Mouse (Mus musculus): ENCODE measurements at regions not wholly inside any gene's neighbourhood (a gene's known extent, or its start where the extent isn't known, plus 50 kb on each side); places are given as distances from the start of the nearest gene placed in this dataset.
"Not testable (repeated sequence)": the region's sequence is repeated elsewhere in the genome, so short reads cannot be mapped to it uniquely, and the experiment has no call there.

DNA sequence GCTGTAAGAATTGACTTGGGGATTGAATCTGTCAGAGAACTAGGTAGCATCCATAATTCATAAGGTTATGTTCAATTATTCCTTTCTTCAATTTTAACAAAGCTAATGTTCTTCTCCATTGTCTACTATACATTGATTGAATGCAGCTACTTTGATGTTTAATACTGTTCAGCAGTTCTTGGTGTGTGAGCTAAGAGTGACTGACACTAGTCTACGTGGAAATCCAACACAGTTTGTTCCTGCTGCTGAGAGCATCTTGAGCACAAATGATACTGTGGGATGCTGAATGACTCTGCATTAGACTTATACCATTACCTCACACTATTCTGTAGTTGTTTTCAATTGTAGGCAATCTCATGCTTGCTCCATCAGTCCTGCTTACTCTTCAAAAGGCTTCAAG is 249.4 kb upstream of the Akr1e1 start:
- intact Hi-C loops (cut with DNase I): no loop called here
- DNase-seq (ENCODE audit: low spot score in 2 of 2): no peak

GRCm38 (mm10) chr13:4839481-4839880 is 230.5 kb upstream of the Akr1e1 start:
- intact Hi-C loops (cut with DNase I); DNase-seq (ENCODE audit: low spot score in 2 of 2): not testable (repeated sequence)

DNA sequence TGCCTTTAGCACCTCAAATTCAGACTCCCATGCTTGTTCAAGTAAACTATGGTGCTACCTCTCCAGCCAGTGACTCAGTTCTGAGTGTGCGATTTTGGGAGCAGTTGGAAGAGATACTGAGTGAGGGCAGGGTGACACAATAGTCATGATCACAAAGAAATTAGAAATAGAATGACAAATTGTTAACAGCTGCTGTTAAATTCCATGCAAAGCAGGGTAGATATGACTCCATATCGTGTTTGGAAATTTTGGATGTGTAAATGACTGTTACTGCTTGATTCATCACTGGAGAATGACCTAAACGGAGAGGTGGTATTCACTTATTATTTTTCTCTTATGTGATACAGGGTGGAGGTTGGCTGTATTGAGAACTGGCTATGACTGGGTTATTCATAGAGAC is 217.8 kb upstream of the Akr1e1 start:
- no peak for DNase-seq (ENCODE audit: low spot score in 2 of 2)
- intact Hi-C loops (cut with DNase I): no loop called here

GRCm38 (mm10) chr13:4825749-4826148 is 216.8 kb upstream of the Akr1e1 start:
- DNase-seq (ENCODE audit: low spot score in 2 of 2); intact Hi-C loops (cut with DNase I): not testable (repeated sequence)

DNA sequence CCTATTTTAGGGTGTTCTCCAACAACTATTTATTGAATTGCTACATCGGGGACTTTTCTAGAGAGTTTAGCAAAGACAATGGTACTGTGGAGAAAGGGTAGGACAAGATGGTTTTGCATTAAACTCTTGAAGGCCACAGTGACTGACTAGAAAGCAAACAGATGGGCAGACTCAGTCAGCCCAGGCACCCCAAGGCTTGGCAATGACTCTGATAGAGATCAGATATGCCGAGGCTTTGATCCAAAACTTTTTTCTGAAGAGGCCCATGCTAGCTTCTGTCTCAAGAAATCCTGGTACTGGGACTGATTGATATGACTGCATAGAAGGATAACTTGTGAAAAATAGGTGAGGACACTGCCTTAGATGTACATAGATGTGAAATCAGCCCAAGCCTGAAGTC is 197.9 kb upstream of the Akr1e1 start:
- no peak for DNase-seq (ENCODE audit: low spot score in 2 of 2)
- intact Hi-C loops (cut with DNase I): no loop called here

DNA sequence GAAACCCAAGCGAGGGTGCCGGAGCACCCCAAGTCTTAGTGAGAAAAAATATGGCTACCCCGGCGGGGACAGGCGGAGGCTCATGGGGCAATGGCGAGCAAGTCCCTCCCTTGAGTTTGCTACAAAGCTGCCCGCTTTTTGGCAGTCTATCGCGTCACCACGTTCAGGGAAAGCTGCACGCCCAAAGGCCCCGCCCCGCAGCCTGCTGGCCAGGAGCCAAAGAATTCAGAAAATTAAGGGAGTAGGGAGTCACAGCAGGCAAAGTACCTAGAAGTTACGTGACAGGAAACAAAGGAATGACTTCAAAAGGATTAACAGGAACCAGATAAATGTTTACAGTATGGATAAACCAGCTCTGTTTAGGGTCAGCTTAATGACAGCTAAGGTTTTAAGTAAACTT is 191.7 kb upstream of the Akr1e1 start:
- intact Hi-C loops (cut with DNase I): no loop called here
- DNase-seq (ENCODE audit: low spot score in 2 of 2): no peak

GRCm38 (mm10) chr13:4791139-4791538 is 182.2 kb upstream of the Akr1e1 start:
- intact Hi-C loops (cut with DNase I): no loop called here
- no peak for DNase-seq (ENCODE audit: low spot score in 2 of 2)

DNA sequence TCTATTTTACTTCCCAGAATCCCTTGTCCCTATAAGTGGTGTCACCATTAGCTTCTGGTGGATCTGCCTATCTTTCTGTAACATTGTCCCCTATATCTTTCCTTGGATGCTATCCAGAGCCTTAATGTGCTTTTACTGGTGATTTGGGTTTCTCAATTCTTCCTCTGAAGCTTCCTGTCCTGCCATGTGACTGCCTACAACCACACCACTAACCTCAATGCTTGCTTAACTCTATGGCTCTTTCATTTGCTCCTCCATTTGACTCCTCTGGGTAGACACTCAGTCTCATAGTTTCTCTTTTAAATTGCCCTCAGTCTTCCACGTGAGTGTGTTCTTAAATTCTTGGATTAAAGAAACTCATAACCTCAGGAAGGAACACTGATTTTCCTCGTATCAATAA is 181.4 kb upstream of the Akr1e1 start:
- no peak for DNase-seq (ENCODE audit: low spot score in 2 of 2)
- intact Hi-C loops (cut with DNase I): no loop called here

GRCm38 (mm10) chr13:4783290-4783689 is 174.3 kb upstream of the Akr1e1 start:
- no peak for DNase-seq (ENCODE audit: low spot score in 2 of 2)
- intact Hi-C loops (cut with DNase I): no loop called here

DNA sequence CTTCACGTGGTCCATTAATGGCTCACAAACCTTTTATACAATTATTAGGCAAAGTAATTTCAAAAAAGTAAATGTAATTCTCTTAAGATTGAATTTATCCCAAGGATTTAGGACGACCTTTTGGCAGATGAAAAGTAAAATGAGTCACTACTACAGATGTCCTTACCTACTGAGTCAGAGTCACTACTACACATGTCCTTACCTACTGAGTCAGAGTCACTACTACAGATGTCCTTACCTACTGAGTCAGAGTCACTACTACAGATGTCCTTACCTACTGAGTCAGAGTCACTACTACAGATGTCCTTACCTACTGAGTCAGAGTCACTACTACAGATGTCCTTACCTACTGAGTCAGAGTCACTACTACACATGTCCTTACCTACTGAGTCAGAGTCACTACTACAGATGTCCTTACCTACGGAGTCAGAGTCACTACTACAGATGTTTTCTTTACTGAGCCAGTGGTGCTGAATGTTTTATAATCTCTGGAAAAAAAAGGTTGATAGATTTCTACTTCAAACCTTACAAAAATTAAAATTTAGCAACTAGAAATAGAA is 169.4 kb upstream of the Akr1e1 start:
- not testable (repeated sequence) for DNase-seq (ENCODE audit: low spot score in 2 of 2)
- intact Hi-C loops (cut with DNase I): loop anchor here (10.0 kb wide), 1 partner anchor 1756 kb away; no protein-coding TSS in a partner anchor

DNA sequence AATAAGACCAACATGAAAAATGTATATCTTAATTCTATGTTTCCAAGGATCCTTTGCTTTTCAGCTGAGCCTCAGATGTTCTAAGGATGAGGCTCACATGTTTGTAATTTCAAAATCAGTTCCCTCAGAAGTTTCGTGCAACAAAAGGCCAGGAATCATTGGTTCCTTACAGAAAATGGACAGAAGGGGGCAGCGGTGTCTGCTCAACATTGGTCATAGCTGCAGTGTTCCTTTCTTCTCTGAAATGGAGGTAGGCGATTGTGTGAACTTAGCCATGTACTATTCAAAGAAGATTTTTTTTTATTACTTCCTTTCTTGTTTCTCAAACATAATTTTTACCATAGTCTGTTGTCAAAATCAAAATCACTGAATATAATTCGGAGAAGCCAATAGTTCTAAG is 167.9 kb upstream of the Akr1e1 start:
- intact Hi-C loops (cut with DNase I): loop anchor here (10.0 kb wide), 1 partner anchor 1758 kb away; no protein-coding TSS in a partner anchor
- DNase-seq (ENCODE audit: low spot score in 2 of 2): peak; percentile 14 to 55

DNA sequence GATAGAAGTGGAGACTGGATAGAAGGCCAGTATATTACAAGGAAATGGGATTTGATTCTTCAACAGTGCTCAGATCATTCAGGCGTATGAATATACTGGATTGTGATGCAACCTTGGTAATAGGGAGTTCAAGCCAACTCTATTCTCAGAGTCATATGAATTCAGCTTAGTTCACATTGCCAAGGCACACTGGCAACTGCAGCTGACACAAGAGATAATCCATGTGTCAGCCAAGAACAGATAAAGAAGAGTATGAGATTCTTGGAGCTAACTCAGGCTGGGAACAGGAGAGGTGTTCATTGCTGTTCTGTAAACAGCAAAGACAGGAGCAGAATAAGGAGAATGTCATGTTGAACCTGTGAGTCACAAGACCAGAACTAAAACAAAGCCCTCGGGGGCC is 163.3 kb upstream of the Akr1e1 start:
- intact Hi-C loops (cut with DNase I): loop anchor here (5.0 to 10.0 kb wide), 3 partner anchors 1090 to 1762 kb away; partner anchors contain the start of gene Klf6

GRCm38 (mm10) chr13:4771120-4772075 is 162.4 kb upstream of the Akr1e1 start:
- intact Hi-C loops (cut with DNase I): loop anchor here (5.0 to 10.0 kb wide), 3 partner anchors 1091 to 1763 kb away; partner anchors contain the start of gene Klf6
- DNase-seq (ENCODE audit: low spot score in 2 of 2): peak; percentile 75 to 88

More for the DNA sequence above, 163.3 kb upstream of the Akr1e1 start:
- DNase-seq (ENCODE audit: low spot score in 2 of 2): peak in 1 of 2 experiments; percentile 10

DNA sequence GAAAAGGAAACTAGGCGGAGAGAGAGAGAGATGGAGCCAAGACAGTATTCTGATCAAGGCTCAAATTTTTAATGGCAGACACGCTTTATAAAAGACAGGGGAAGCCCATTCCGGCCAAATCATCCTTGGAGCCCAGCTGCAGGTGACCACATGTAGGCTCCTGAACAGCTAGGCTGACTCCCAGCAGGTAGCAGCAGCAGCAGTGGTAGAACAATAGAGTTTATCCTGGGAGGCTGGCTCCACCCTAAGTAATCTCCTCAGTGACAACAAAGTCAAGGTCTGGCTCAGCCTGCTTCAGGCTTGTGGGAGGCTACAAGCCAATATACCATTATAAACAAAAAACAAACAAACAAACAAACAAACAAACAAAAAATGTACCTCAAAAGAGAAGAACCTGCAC is 151.0 kb upstream of the Akr1e1 start:
- intact Hi-C loops (cut with DNase I): no loop called here
- no peak for DNase-seq (ENCODE audit: low spot score in 2 of 2)

DNA sequence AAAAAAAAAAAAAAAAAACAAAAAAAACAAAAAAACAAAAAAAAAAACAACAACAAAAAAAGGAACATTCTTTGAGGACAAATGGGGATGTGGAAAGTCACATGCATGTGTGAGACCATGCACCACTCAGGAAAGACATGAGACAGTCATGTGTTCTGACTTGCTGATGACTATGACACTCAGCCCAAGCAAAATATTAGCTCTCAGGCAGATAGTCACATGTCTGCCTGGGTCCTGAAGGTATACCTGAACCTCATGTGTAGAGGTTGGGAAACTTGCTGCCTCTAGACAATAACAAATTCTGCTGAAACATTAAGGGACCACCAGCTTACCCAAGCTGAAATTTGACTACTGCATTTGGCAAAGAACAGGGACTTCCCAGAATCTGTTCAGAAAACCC is 147.6 kb upstream of the Akr1e1 start:
- intact Hi-C loops (cut with DNase I): no loop called here

DNA sequence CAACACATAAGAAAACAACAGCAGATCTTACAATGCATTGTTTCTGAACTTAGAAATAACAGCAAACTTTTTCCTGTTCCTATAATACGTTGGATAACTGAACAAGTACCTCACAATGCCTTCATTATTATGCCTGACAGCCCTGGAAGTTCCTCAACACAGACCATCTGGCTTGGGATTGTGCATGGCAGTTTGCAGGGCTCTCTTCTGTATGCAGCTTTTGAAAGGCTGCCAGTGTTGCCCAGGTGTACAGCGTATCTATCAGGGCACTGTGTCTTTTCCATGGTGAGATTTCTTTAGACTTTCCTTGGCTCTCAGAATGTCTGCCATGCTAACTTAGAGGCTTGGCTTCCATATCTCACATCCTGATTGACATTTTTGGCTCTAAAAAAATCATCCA is 134.0 kb upstream of the Akr1e1 start:
- intact Hi-C loops (cut with DNase I): no loop called here
- DNase-seq (ENCODE audit: low spot score in 2 of 2): no peak

More for the DNA sequence above, 147.6 kb upstream of the Akr1e1 start:
- no peak for DNase-seq (ENCODE audit: low spot score in 2 of 2)

DNA sequence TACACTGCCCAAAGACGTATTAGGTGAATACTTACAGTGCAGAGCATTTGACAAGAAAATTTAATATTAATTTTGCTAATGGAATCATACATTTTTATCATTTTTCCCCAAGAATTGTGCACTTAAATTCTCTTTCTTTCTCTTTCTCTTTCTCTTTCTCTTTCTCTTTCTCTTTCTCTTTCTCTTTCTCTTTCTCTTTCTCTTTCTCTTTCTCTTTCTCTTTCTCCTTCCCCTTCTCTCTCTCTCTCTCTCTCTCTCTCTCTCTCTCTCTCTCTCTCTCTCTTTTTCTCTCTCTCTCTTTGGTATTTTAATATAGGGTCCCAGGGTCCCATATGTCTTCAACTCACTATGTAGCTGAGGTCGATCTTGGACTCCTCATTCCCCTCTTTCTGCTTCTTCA is 107.3 kb upstream of the Akr1e1 start:
- intact Hi-C loops (cut with DNase I); DNase-seq (ENCODE audit: low spot score in 2 of 2): not testable (repeated sequence)

GRCm38 (mm10) chr13:4714724-4715123 is 105.8 kb upstream of the Akr1e1 start:
- DNase-seq (ENCODE audit: low spot score in 2 of 2): no peak
- intact Hi-C loops (cut with DNase I): no loop called here

DNA sequence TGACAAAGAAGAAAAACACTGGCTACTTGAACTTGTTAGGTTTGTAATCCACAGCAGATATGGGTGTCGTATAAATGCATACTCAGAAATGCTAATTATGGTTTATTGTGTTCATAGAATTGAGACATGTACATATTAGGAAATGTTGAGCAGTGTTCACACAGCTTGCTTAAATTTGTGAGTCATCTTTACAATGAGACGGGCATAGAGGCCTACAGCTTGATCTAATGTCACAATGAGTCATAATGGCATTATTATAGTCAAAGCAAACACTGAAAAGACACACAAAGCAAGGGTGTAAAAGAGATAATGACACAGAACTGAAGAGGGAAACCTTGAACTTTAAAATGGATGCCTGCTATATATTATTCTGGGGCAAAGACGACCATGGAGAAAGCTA is 103.7 kb upstream of the Akr1e1 start:
- intact Hi-C loops (cut with DNase I): no loop called here
- no peak for DNase-seq (ENCODE audit: low spot score in 2 of 2)

DNA sequence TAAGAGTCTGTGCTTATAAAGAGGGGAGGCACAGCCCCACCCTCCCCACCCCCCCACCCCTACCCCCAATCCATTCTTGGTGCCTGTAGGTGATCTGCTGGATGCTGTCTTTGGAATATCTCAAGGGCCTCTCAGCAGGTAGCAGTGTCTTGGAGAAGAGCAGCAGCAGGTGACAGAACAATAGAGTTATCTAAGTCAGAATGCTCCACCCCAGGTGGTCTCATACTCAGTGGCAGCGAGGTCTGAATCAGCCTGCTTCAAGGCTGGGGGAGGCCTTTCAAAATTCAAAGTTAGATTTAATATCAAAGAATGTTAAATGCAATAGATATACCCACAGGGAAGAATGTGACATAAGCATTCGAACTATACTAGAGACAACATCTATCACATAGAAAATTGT is 90.6 kb upstream of the Akr1e1 start:
- DNase-seq (ENCODE audit: low spot score in 2 of 2); intact Hi-C loops (cut with DNase I): not testable (repeated sequence)

Measured in left cerebral cortex, postnatal 25 days (tissue).